Mouse (Mus musculus) gonadal fat pad, adult 2 months (tissue): ENCODE measurements around the gene Olfr872. TPM values are rescaled to one million over a fixed set of nuclear protein-coding genes. Genes with fewer than 3 reads are reported as not detected.
"Not testable (repeated sequence)": the region's sequence is repeated elsewhere in the genome, so short reads cannot be mapped to it uniquely, and the experiment has no call there.

Experiments used
- DNase-seq: peaks from one replicate; pipeline ENCODE4 v3.0.0-alpha.2; 2012; ENCODE audit warnings: low read depth
- polyA plus RNA-seq: library from polyadenylated mRNA; depleted of rRNA; stranded (reverse); fragments of >200 nt; gene quantifications from 2 replicates; pipeline ENCODE4 v1.2.3, GENCODE M21; 2012; rRNA removed

Olfr872 gene
- not detected in 2 replicates for polyA plus RNA-seq

DNA sequence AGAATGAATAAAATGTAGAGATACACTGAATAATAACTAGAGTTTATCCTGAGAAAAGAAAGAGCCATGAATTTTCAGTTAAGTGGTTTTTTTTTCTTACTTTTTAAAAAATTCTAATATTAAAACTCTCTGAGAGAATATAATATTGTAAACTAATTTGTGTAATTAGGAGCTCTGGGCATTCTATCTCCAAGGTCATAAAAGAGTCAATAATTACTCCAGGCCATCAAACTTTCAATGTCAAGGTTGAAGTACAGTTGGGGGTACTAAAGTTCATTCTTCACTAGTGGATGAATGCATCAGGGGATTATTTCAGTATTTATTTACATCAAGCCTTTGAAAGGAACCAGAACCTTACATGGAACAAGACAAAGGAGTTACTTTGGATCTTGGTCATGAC, at the start of gene Olfr872:
Gene Olfr872, plus strand, starts transcription at position 301 of the 400 bp plus-strand sequence.
- DNase-seq = no peak

DNA sequence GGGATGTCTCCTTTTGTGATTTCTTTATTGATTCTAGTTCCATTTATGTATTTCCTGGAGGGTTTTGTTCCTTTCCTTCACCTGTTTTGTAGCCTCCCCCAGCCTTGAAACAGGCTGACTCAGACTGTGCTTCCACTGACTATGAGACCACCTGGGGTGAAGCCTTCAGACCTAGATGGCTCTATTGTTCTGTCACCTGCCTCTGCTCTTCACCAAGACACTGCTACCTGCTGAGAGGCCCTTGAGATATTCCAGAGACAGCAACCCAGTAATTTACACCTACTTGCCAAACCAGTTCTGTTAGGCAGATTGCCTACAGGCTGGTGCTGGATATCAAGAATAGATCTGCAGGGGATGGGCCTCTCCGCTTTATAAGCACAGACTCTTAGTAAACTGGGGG, 34.8 kb upstream of the Olfr872 start:
- DNase-seq = no peak

DNA sequence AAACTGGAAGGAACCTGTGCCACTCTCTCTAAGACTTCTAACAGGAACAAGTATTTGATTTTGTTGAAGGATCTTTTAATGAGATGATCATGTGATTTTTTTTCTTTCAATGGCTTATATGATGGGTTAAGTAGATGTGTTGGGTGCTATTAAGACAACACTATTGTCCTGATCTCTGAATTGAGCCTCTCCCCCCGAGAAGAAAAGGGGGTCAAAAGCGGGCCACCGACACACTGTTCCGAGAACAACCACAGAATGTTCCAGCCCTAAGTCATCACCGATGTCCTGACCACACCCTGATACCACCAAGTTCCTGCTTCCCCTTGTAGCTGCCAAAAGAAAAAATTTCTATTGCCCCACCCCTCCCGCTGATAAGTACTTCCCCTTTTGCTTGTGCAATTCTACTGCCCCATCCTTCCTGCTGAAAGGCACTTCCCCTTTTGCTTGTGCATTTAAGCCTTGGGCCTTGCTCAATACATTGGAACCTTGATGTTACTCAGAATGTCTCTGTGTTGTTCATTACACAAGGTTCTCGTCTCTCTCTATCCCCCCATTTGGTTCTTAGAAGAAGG, 33.4 kb upstream of the Olfr872 start:
- not testable (repeated sequence) for DNase-seq

DNA sequence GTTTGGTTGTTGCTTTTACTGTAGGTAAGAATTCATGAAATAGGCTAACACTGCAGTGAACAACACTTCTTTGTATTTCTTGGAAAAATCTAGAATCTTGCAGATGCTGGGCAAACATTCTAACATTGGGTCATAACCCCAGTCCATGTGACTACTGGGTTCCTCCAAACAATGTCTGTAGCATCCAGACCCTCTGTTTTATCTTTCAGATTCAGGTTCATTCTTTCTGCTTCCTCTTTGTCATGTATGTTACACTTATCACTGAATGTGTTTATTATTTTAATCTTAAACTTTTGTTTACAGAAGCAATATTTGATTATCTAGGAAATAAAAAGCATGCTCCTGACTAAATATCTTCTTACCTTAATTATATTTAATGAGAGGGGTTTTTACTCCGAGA, 26.1 kb upstream of the Olfr872 start:
- DNase-seq = no peak

DNA sequence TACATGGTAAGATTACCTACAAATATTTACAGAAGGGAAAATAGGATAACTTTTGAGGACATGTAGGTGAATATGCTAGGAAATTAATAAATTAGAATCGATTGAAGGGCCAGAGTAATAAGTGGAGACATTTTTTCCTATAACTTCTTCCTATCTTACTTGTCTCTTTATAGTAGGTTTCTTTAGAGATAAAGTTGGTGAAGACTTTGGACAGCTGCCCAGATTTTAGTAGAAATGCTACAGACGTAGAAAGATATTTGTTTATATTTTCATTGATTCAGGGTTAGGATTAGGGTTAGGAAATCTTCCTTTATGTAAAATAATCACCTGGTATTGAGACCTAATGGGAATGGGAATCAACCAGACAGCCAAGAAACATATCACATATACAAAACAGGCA, 25.4 kb upstream of the Olfr872 start:
- DNase-seq = no peak

DNA sequence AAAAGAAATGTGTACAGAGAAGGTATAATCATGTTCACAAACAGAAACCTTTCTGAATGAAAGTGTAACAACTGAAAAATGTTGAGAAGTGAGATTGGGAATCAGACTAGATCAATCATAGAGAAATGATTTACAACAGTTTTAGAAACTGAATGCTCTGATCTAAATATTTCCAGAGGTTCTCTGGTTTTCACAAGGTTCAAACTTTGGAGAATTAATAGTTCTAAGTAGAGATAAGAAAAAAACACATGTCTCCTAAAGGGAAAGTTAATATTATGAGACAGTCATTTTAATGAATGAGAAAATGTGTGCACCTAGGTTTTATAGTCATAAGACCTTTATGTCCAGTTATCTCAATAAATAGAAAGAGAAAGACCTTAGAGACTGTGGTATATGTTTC, 25.0 kb upstream of the Olfr872 start, which contains the start of gene Olfr871:
Gene Olfr871, plus strand, starts transcription at position 301 of the 400 bp plus-strand sequence.
- no peak for DNase-seq

DNA sequence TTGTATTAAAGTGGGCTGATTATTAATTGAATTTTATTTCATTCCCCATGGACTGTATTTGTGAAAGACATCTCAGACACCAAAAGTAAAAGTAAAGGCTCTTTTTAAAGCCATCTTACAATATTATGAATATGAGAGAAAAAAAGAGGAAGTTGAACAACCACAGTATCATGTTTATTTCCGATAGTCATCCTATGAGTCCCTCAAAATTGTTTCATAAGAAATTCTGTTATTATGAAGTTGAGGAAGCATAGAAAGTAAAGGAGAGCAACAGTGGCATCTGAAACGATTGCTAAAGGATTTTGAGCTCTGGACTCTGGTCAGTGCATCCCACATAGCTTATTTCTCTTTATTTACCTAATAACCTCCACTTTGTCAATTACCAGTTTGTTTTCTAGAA, 459 bp downstream of the Olfr872 start:
- no peak for DNase-seq

DNA sequence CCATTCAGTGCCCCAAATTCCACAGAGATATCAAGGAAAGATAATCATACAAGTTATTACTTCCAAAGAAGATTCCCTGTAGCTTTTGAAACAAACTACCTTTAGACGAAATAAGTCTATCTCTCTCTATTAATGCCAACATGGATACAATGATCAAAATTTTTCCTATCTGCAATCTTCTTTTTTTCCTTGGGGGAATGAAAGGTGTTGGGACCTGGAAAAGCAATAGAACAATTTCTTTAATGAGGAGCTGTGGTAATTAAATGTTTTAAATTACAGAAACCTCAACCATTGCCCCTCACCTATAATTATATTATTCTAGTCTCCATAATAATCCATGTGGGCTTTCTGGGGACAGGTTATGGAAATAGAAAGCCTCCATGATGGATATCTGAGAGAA, 45.1 kb downstream of the Olfr872 start, which contains the start of gene Olfr39:
Gene Olfr39, plus strand, starts transcription at position 301 of the 400 bp plus-strand sequence.
- DNase-seq = no peak

DNA sequence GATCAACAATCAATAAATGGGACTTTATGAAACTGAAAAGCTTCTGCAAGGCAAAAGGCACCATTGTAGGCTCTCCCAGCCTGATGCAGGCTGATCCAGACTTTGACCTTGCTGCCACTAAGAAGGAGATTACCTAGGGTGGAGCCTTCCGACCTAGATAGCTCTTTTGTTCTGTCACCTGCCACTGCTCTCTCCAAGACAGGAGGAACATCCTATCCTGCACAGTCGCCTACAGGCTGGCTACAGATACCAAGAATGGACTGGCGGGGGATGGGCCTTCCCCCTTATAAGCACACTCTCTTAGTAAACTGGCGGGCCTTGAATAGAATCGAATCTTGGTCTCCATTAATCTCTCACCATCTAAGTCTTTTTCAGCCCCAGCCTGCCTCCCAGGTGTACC, 58.6 kb downstream of the Olfr872 start:
- DNase-seq = not testable (repeated sequence)

DNA sequence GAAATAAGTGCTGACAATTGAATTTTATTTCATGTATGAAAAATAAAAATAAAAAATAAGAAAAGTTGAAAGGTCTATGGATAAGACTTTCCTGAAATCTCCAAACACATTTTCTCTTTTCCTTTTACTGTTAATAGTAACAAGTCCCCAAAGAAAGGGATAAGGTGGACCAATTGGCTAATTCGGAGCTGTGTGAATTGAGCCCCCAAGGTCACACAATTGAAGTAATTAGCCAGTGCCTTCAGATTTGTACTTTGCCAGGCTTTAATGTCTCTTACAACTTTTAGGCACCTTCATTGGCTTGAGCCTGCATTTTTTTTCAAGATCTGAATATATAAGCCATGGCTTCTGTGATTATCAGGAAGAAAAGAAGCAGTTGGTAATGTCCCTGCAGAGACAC, 61.3 kb downstream of the Olfr872 start, which contains the start of gene Olfr873:
Gene Olfr873, plus strand, starts transcription at position 301 of the 400 bp plus-strand sequence.
- no peak for DNase-seq

Other genes with a start within 250 kb of the Olfr872 start
- not detected in 2 replicates for gene Olfr866, start 209.1 kb upstream of the Olfr872 start, polyA plus RNA-seq
- not detected in 2 replicates for gene Olfr867, start 179.6 kb upstream of the Olfr872 start, polyA plus RNA-seq
- gene Olfr868, start 138.5 kb upstream of the Olfr872 start, polyA plus RNA-seq = not detected in 2 replicates
- not detected in 2 replicates for gene Olfr869, start 108.1 kb upstream of the Olfr872 start, polyA plus RNA-seq
- not detected in 2 replicates for gene Olfr870, start 63.1 kb upstream of the Olfr872 start, polyA plus RNA-seq
- not detected in 2 replicates for gene Olfr871, start 24.9 kb upstream of the Olfr872 start, polyA plus RNA-seq
- not detected in 2 replicates for gene Olfr39, start 45.2 kb downstream of the Olfr872 start, polyA plus RNA-seq
- gene Olfr873, start 61.4 kb downstream of the Olfr872 start, polyA plus RNA-seq = not detected in 2 replicates
- gene Olfr18, start 99.0 kb downstream of the Olfr872 start, polyA plus RNA-seq = not detected in 2 replicates
- gene Zfp560, start 148.1 kb downstream of the Olfr872 start, polyA plus RNA-seq = 9.2 and 14.9 TPM in 2 replicates
- gene Zfp26, start 223.0 kb downstream of the Olfr872 start, polyA plus RNA-seq = 3.8 and 4.0 TPM in 2 replicates